Mouse (Mus musculus): ENCODE data around the gene BC048671. TPM values are rescaled to one million over a fixed set of nuclear protein-coding genes. Genes with fewer than 3 reads are reported as not detected.
A peak's percentile ranks its signal among the peaks of the same experiment; 100 is the strongest.

BC048671 gene
- polyA plus RNA-seq, 1 experiment: not detected

GRCm38 (mm10) chr6:90319475-90320191 is 18.6 kb downstream of the BC048671 start:
- TF ChIP-seq POLR2A (IDR thresholded peaks at IDR 0.05; ENCODE audit: borderline replicate concordance, insufficient read depth, low read length): no peak
- TF ChIP-seq CTCF (IDR thresholded peaks at IDR 0.05; ENCODE audit: borderline replicate concordance, insufficient read depth, low read depth, low read length): no peak
- 36% methylated on average over 7 of the region's 7 CpGs for WGBS
- no peak for DNase-seq
- H3K4me3 ChIP-seq (replicated peaks; ENCODE audit: insufficient read depth, low read depth, low read length): no peak overlapping the region
- no peaks in the 10 kb centered on the region for H3K4me1 ChIP-seq (ENCODE audit: control insufficient read depth, insufficient read depth, low read length)
- no peaks in the 10 kb centered on the region for H3K27me3 ChIP-seq (ENCODE audit: control insufficient read depth, insufficient read depth, low read length)
- no peak overlapping the region for H3K27ac ChIP-seq (ENCODE audit: insufficient read depth, low read length)

- no peaks in the 10 kb centered on the region for H3K27me3 ChIP-seq (ENCODE audit: control insufficient read depth, insufficient read depth, low read length)
- H3K27ac ChIP-seq (ENCODE audit: insufficient read depth, low read length): no peak overlapping the region
- TF ChIP-seq POLR2A (IDR thresholded peaks at IDR 0.05; ENCODE audit: borderline replicate concordance, insufficient read depth, low read length): no peak
- no peak for TF ChIP-seq CTCF (IDR thresholded peaks at IDR 0.05; ENCODE audit: borderline replicate concordance, insufficient read depth, low read depth, low read length)
- H3K4me3 ChIP-seq (replicated peaks; ENCODE audit: insufficient read depth, low read depth, low read length): no peak overlapping the region
- no peaks in the 10 kb centered on the region for H3K4me1 ChIP-seq (ENCODE audit: control insufficient read depth, insufficient read depth, low read length)
- DNase-seq: no peak
- WGBS: 83% methylated on average over 5 of the region's 5 CpGs
These were observed 19.4 kb downstream of the BC048671 start for GRCm38 (mm10) chr6:90320429-90320828.

GRCm38 (mm10) chr6:90321811-90322210 is 20.8 kb downstream of the BC048671 start:
- no peaks in the 10 kb centered on the region for H3K4me1 ChIP-seq (ENCODE audit: control insufficient read depth, insufficient read depth, low read length)
- no peak for DNase-seq
- H3K27ac ChIP-seq (ENCODE audit: insufficient read depth, low read length): no peak overlapping the region
- H3K4me3 ChIP-seq (replicated peaks; ENCODE audit: insufficient read depth, low read depth, low read length): no peak overlapping the region
- no peaks in the 10 kb centered on the region for H3K27me3 ChIP-seq (ENCODE audit: control insufficient read depth, insufficient read depth, low read length)
- no peak for TF ChIP-seq CTCF (IDR thresholded peaks at IDR 0.05; ENCODE audit: borderline replicate concordance, insufficient read depth, low read depth, low read length)
- no peak for TF ChIP-seq POLR2A (IDR thresholded peaks at IDR 0.05; ENCODE audit: borderline replicate concordance, insufficient read depth, low read length)
- 42% methylated on average over 4 of the region's 4 CpGs for WGBS

GRCm38 (mm10) chr6:90324026-90324425 is 23.0 kb downstream of the BC048671 start:
- Histone ChIP-seq H3K4me1 (ENCODE audit: control insufficient read depth, insufficient read depth, low read length) (no peaks in the 10 kb centered on the region), H3K27ac (ENCODE audit: insufficient read depth, low read length) (no peak overlapping the region), H3K27me3 (ENCODE audit: control insufficient read depth, insufficient read depth, low read length) (no peaks in the 10 kb centered on the region), H3K4me3 (replicated peaks; ENCODE audit: insufficient read depth, low read depth, low read length) (no peak overlapping the region)
- TF ChIP-seq POLR2A (IDR thresholded peaks at IDR 0.05; ENCODE audit: borderline replicate concordance, insufficient read depth, low read length) (no peak), CTCF (IDR thresholded peaks at IDR 0.05; ENCODE audit: borderline replicate concordance, insufficient read depth, low read depth, low read length) (no peak)
- DNase-seq: no peak
- 26% methylated on average over 3 of the region's 3 CpGs for whole genome bisulfite sequencing

GRCm38 (mm10) chr6:90324463-90324862 is 23.4 kb downstream of the BC048671 start:
- WGBS: 70% methylated on average over 3 of the region's 3 CpGs
- H3K27ac ChIP-seq (ENCODE audit: insufficient read depth, low read length): no peak overlapping the region
- H3K27me3 ChIP-seq (ENCODE audit: control insufficient read depth, insufficient read depth, low read length): no peaks in the 10 kb centered on the region
- TF ChIP-seq CTCF (IDR thresholded peaks at IDR 0.05; ENCODE audit: borderline replicate concordance, insufficient read depth, low read depth, low read length): no peak
- TF ChIP-seq POLR2A (IDR thresholded peaks at IDR 0.05; ENCODE audit: borderline replicate concordance, insufficient read depth, low read length): no peak
- DNase-seq: no peak
- H3K4me1 ChIP-seq (ENCODE audit: control insufficient read depth, insufficient read depth, low read length): no peaks in the 10 kb centered on the region
- no peak overlapping the region for H3K4me3 ChIP-seq (replicated peaks; ENCODE audit: insufficient read depth, low read depth, low read length)

- H3K27ac ChIP-seq (ENCODE audit: insufficient read depth, low read length): no peak within 1 kb of the TSS
- WGBS: 6% methylated on average over 22 of the region's 22 CpGs
- H3K4me3 ChIP-seq (replicated peaks; ENCODE audit: insufficient read depth, low read depth, low read length): no peak within 1 kb of the TSS
- no peak for TF ChIP-seq CTCF (IDR thresholded peaks at IDR 0.05; ENCODE audit: borderline replicate concordance, insufficient read depth, low read depth, low read length)
- TF ChIP-seq POLR2A (IDR thresholded peaks at IDR 0.05; ENCODE audit: borderline replicate concordance, insufficient read depth, low read length): no peak
- 0 out of 2 replicates have a peak, but pooled peaks cover 3% of the 10 kb centered on the region for H3K4me1 ChIP-seq (ENCODE audit: control insufficient read depth, insufficient read depth, low read length)
- no peak for DNase-seq
- no peaks in the 10 kb centered on the region for H3K27me3 ChIP-seq (ENCODE audit: control insufficient read depth, insufficient read depth, low read length)
These were observed 24.0 kb downstream of the BC048671 start, which contains the start of gene Chst13 for GRCm38 (mm10) chr6:90324991-90325390. TSS of gene Chst13 (minus strand) at chr6:90325185.

GRCm38 (mm10) chr6:90327670-90328069 is 26.7 kb downstream of the BC048671 start:
- peak; percentile 22 to 29 for DNase-seq

GRCm38 (mm10) chr6:90329953-90330352 is 28.9 kb downstream of the BC048671 start:
- WGBS: 0% methylated on average over 1 of the region's 1 CpGs
- Histone ChIP-seq H3K27ac (ENCODE audit: insufficient read depth, low read length) (no peak overlapping the region), H3K4me3 (replicated peaks; ENCODE audit: insufficient read depth, low read depth, low read length) (no peak overlapping the region), H3K27me3 (ENCODE audit: control insufficient read depth, insufficient read depth, low read length) (no peaks in the 10 kb centered on the region), H3K4me1 (ENCODE audit: control insufficient read depth, insufficient read depth, low read length) (0 out of 2 replicates have a peak, but pooled peaks cover 6% of the 10 kb centered on the region)
- DNase-seq: peak; percentile 74 to 83
- no peak for TF ChIP-seq POLR2A (IDR thresholded peaks at IDR 0.05; ENCODE audit: borderline replicate concordance, insufficient read depth, low read length)
- TF ChIP-seq CTCF (IDR thresholded peaks at IDR 0.05; ENCODE audit: borderline replicate concordance, insufficient read depth, low read depth, low read length): no peak

More at GRCm38 (mm10) chr6:90327670-90328069, 26.7 kb downstream of the BC048671 start:
- no peak overlapping the region for H3K4me3 ChIP-seq (replicated peaks; ENCODE audit: insufficient read depth, low read depth, low read length)
- TF ChIP-seq CTCF (IDR thresholded peaks at IDR 0.05; ENCODE audit: borderline replicate concordance, insufficient read depth, low read depth, low read length): peak; percentile 47; the same call in 1 of the 2 replicates
- TF ChIP-seq POLR2A (IDR thresholded peaks at IDR 0.05; ENCODE audit: borderline replicate concordance, insufficient read depth, low read length): no peak
- 0 out of 2 replicates have a peak, but pooled peaks cover 6% of the 10 kb centered on the region for H3K4me1 ChIP-seq (ENCODE audit: control insufficient read depth, insufficient read depth, low read length)
- H3K27me3 ChIP-seq (ENCODE audit: control insufficient read depth, insufficient read depth, low read length): no peaks in the 10 kb centered on the region
- no peak overlapping the region for H3K27ac ChIP-seq (ENCODE audit: insufficient read depth, low read length)
- 18% methylated on average over 6 of the region's 6 CpGs for WGBS

Measured in cerebellum, adult 2 months (tissue).